Mouse (Mus musculus) neutrophil, adult 83 days (primary cell): ENCODE data around the gene Mfsd5. TPM values are rescaled to one million over a fixed set of nuclear protein-coding genes. Genes with fewer than 3 reads are reported as not detected.

ENCODE experiments used
- total RNA-seq, 2 experiments: library from RNA; stranded (reverse); gene quantifications; one replicate each; pipeline ENCODE4 v1.2.4; 2023

The Mfsd5 gene
- 10 to 100 TPM; 34.6 to 35.3 TPM for total RNA-seq

DNA sequence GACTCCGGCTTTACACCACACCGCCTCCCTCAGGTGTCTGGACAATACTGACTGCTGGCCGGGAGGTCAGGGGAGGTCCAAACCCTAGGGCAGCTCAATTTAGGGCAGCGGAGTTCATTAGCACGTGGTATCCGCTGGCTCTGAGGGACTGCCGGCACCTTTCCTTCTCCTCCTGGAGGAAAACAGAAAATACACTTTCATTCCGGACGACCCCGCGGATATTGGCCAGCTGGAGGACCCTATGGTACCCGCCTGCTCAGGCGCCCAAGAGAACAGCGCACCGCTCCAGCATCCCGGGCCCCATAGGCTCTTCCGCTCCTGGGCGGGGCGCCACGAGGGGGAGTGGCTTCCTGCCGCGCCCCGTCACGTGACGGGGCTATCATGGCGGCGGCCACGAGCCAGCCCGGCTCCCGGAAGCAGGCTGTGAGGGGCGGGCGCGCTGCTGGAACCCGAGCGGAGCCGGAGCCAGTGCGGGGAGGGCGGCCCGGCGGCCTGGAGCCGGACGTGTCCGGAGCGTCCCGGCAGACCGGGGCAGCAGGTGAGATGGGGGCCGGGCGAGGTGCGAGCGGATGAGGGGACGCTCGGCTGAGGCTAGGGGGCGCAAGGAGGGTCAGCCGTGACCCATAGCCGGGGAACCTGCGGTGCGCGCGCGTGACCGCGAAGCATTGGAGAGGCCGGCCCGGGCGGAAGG, at the start of gene Mfsd5:
Gene Mfsd5 (plus strand): TSS at position 363 of the 691 bp plus-strand sequence.

DNA sequence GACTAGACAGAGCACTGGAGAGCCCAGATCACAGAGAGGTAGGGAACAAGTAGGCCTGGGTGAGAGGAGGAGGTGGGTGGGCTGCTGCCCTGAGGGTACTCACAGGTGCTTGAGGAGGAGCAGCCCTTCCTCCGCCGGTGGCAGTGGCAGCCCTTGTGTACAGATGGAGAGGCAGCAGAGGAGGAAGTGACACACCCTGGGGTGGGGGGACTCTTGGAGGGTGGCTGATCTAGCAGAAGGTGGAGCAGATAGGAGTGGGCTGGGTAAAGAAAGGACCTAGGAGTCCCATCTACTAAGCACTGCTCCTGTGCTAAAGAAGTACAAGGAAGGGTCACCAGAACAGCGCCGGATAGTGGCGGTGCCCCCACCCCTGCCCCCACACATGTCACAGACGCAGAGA, 47.5 kb upstream of the Mfsd5 start, which contains the start of gene Itgb7:
Gene Itgb7 (minus strand): TSS at position 197 of the 400 bp plus-strand sequence.

DNA sequence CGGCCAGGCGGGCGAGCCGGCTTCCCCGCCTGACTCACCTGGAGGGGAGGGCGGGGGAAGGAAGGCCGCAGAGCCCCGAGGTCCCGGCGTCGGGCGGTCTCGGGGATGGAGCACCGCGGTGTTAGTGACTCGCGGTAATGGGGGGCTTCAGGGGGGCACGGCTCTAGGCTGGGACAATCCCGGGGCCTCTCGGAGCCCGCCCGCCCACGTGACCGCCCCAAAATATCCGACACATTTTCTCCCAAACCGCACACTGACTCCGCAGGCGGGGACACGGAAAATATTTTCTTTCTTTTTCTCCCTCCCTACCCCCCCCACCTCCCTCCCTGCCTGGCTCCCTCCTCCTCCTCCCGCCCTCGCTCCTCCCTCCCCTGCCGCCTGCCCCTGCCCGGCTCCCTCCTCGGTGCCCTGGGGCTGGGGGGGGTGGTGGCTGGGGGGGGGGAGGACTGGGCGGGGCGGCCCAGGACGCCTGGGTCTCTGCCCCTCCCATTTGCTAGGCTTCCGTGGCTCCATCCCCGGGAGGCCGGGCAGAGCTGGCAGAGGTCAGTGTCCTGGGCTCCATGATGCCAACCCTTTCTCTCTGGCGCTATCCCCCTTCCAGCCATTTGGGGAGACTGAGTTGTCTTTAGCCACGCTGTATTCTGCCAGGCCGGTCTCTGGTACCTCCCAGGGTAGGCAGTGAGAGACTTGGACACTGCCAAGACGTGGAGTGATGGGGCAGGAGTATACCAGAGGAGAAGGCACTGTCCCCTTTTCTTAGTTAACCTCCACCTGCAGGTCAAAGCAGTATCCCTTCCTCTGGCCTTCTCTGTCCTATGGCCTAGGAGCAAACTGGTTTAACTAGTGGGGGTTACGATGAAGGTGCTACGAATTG, 21.8 kb upstream of the Mfsd5 start, which contains the start of gene Rarg:
Gene Rarg (minus strand): TSS at position 316 of the 874 bp plus-strand sequence.

DNA sequence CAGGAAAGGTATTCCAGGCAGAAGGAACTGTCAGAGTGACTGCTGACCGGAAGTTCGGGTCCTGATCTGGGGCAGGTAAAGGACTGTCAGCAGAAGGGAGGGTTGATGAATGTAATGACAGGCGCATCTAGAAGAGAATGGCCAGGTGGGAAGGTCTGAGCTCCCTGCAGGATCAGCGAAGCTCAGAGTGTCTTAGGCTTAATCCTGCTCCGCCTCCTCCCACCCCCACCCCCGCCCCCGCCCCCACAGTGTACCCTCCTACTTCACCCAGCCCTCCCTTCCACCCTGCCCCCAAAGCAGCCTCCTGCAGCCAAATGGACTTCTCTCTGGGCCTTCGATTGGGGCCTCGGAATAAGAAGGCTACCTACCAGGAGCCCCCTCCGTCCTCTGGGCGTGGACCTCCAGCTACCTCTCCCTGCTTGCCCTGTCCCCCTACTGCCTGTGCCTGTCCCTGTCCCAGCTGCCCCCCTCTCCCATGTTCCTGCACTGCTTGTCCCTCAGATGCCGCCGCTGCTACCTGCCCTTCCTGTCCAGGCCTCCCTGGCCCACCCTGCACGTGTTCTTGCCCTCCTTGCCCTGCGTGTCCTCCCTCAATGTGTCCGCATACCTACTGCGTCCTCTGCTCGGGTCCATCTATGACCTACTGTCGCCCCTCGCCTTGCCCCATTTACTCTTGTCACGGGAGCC, 8.8 kb upstream of the Mfsd5 start, which contains the start of gene Gm9918:
Gene Gm9918 (plus strand): TSS at position 290 of the 687 bp plus-strand sequence.

DNA sequence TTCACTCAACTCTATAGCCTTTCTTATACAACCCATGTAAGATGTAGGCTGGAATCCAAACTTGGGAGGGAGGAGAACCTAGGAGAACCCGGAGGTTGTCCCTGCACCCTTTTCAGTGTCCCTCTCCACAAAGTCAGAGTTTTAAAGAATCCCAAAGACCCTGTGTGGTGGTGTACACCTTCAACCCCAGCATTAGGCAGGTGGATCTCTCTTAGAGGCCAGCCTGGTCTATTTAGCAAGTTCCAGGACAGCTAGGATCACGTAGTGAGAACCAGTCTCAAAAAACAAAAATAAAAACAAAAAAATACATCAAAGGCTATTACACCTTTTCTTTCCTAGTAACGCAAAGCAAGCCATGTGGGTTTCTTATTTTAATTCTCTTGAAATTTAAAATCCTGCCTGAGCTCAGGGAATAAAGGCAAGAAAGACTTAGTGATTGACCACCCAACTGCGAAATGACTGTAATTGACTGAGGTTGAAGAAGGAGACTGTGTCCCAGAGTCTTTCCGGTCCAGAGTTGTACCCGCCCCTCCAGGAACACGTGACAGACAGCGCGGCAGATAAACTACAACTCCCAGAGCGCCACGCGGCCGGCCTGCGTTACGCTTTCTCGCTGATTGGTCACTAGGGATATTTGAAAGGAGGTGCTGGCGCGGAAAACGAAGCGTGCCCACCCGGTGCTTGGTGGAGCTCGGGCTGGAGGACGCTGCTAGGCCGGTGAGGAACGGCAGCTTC, 16.5 kb downstream of the Mfsd5 start, which contains the start of gene Espl1:
Gene Espl1 (plus strand): TSS at position 634 of the 735 bp plus-strand sequence.

DNA sequence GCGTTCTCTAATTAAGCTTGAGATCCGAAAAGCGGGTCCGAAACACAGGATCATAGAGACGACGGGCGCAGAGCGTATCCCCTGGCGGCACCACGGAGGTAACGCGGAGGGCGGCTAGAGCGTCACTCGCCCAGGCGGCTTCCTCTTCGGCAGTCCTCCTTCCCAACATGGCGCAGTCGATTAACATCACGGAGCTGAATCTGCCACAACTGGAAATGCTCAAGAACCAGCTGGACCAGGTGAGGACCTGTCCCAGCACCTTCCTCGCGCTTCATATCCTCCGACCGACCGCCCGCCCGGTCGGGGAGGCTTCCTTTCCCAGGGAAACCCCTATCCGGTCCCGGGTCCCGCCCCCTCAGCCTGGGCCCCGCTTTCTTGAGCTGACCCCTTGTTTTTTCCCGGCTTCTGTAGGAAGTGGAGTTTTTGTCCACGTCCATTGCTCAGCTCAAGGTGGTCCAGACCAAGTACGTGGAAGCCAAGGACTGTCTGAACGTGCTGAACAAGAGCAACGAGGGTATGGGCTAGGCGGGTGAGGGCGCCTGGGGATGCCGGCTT, 46.8 kb downstream of the Mfsd5 start, which contains the start of gene Pfdn5:
Gene Pfdn5 (plus strand): TSS at position 95 of the 555 bp plus-strand sequence.

Other genes starting within 250 kb of the Mfsd5 start
- gene Eif4b, start 205.7 kb upstream of the Mfsd5 start, total RNA-seq, result 100 to 1,000 TPM; 134 to 139 TPM
- gene Tns2, start 179.0 kb upstream of the Mfsd5 start, total RNA-seq, result under 1 TPM; 0.53 to 0.64 TPM
- 10 to 100 TPM; 23.0 to 23.2 TPM for gene Spryd3, start 143.2 kb upstream of the Mfsd5 start, total RNA-seq
- gene Igfbp6, start 135.1 kb upstream of the Mfsd5 start, total RNA-seq, result under 1 TPM; 0.31 to 0.38 TPM
- gene Soat2, start 128.9 kb upstream of the Mfsd5 start, total RNA-seq, result 1 to 10 TPM; 1.6 to 1.8 TPM
- gene Zfp740, start 76.2 kb upstream of the Mfsd5 start, total RNA-seq, result 10 to 100 TPM; 74.2 to 76.8 TPM
- 10 to 100 TPM; 16.8 to 20.8 TPM for gene Csad, start 74.7 kb upstream of the Mfsd5 start, total RNA-seq
- 100 to 1,000 TPM; 220 to 236 TPM for gene Itgb7, start 47.5 kb upstream of the Mfsd5 start, total RNA-seq
- 10 to 100 TPM; 41.1 to 42.1 TPM for gene Rarg, start 21.9 kb upstream of the Mfsd5 start, total RNA-seq
- not detected for gene Gm9918, start 8.9 kb upstream of the Mfsd5 start, total RNA-seq
- gene Espl1, start 16.8 kb downstream of the Mfsd5 start, total RNA-seq, result 10 to 100 TPM; 46.9 to 47.3 TPM
- gene Pfdn5, start 46.7 kb downstream of the Mfsd5 start, total RNA-seq, result 100 to 1,000 TPM; 250 to 257 TPM
- gene Myg1, start 52.3 kb downstream of the Mfsd5 start, total RNA-seq, result 10 to 100 TPM; 33.5 to 38.1 TPM
- gene Aaas, start 71.3 kb downstream of the Mfsd5 start, total RNA-seq, result 10 to 100 TPM; 34.6 to 43.0 TPM
- under 1 TPM; 0.68 to 0.84 TPM for gene Sp7, start 87.7 kb downstream of the Mfsd5 start, total RNA-seq
- 100 to 1,000 TPM; 108 to 111 TPM for gene Sp1, start 126.7 kb downstream of the Mfsd5 start, total RNA-seq
- 1 to 10 TPM in 1 of 2 experiments, not detected in 1; 2.0 TPM for gene Amhr2, start 165.9 kb downstream of the Mfsd5 start, total RNA-seq
- 100 to 1,000 TPM; 305 to 384 TPM for gene Prr13, start 179.6 kb downstream of the Mfsd5 start, total RNA-seq
- gene Pcbp2, start 191.1 kb downstream of the Mfsd5 start, total RNA-seq, result 100 to 1,000 TPM; 519 to 536 TPM
- 1 to 10 TPM; 4.9 to 5.8 TPM for gene Gm10337, start 224.3 kb downstream of the Mfsd5 start, total RNA-seq
- gene Map3k12, start 237.6 kb downstream of the Mfsd5 start, total RNA-seq, result under 1 TPM; 0.26 to 0.42 TPM
- 10 to 100 TPM; 18.1 to 18.4 TPM for gene Tarbp2, start 238.7 kb downstream of the Mfsd5 start, total RNA-seq
- 1 to 10 TPM; 5.3 to 7.1 TPM for gene Npff, start 245.5 kb downstream of the Mfsd5 start, total RNA-seq